Mouse (Mus musculus) olfactory bulb, adult 2 months (tissue): ENCODE measurements around the gene Rmdn2.

Experiments used
- CTCF ChIP-seq: fragments of 200-500 bp; IDR thresholded peaks from 2 replicates; pipeline ENCODE4 v1.5.1; 2012; ENCODE audit warnings: low read depth, mild to moderate bottlenecking, low read length, moderate library complexity; ENCODE audit not compliant: insufficient read depth
- POLR2A ChIP-seq: fragments of 200-500 bp; IDR thresholded peaks from 2 replicates; pipeline ENCODE4 v1.6.1; 2012; ENCODE audit warnings: mild to moderate bottlenecking, low read depth, low read length, moderate library complexity; ENCODE audit not compliant: insufficient read depth

- TF ChIP-seq CTCF (no peak), POLR2A (no peak)
These were observed 51.9 kb downstream of the Rmdn2 start for GRCm38 (mm10) chr17:79663393-79664105.
